Mouse (Mus musculus) heart, adult 9 months (tissue): ENCODE measurements at regions not wholly inside any gene's neighbourhood (a gene's known extent, or its start where the extent isn't known, plus 50 kb on each side); places are given as distances from the start of the nearest gene placed in this dataset.
A peak's percentile ranks its signal among the peaks of the same experiment; 100 is the strongest.
"Not testable (repeated sequence)": the region's sequence is repeated elsewhere in the genome, so short reads cannot be mapped to it uniquely, and the experiment has no call there.

Experiments used
- DNase-seq, 2 experiments: peaks; one replicate each; pipeline ENCODE4 v3.0.0; 2022; ENCODE audit warnings: low spot score in 2 of 2

GRCm38 (mm10) chr9:43514731-43515458, 204.2 kb downstream of the Trim29 start:
- no peak for DNase-seq

- DNase-seq, result no peak
These were observed 210.3 kb downstream of the Trim29 start for GRCm38 (mm10) chr9:43520931-43521330.

- no peak for DNase-seq
These were observed 214.4 kb downstream of the Trim29 start for GRCm38 (mm10) chr9:43524947-43525565.

GRCm38 (mm10) chr9:43532187-43532586, 211.6 kb upstream of the Nectin1 start:
- no peak for DNase-seq

- DNase-seq, result no peak
These were observed 207.8 kb upstream of the Nectin1 start for GRCm38 (mm10) chr9:43535967-43536366.

- DNase-seq, result no peak
These were observed 206.7 kb upstream of the Nectin1 start for GRCm38 (mm10) chr9:43537121-43537520.

- no peak for DNase-seq
These were observed 203.7 kb upstream of the Nectin1 start for GRCm38 (mm10) chr9:43540131-43540530.

GRCm38 (mm10) chr9:43541234-43541633, 202.6 kb upstream of the Nectin1 start:
- peak; percentile 32 to 63 for DNase-seq

- no peak for DNase-seq
These were observed 201.6 kb upstream of the Nectin1 start for GRCm38 (mm10) chr9:43542077-43542654.

- peak; percentile 3 to 19 for DNase-seq
These were observed 198.7 kb upstream of the Nectin1 start for GRCm38 (mm10) chr9:43545081-43545565.

GRCm38 (mm10) chr9:43548883-43549282, 194.9 kb upstream of the Nectin1 start:
- DNase-seq, result no peak

GRCm38 (mm10) chr9:43549293-43549692, 194.5 kb upstream of the Nectin1 start:
- no peak for DNase-seq

- DNase-seq, result not testable (repeated sequence)
These were observed 191.0 kb upstream of the Nectin1 start for GRCm38 (mm10) chr9:43552758-43553157.

- DNase-seq, result no peak
These were observed 181.8 kb upstream of the Nectin1 start for GRCm38 (mm10) chr9:43562016-43562415.

- DNase-seq, result no peak
These were observed 179.4 kb upstream of the Nectin1 start for GRCm38 (mm10) chr9:43564239-43564906.

- DNase-seq, result no peak
These were observed 174.9 kb upstream of the Nectin1 start for GRCm38 (mm10) chr9:43568851-43569250.

GRCm38 (mm10) chr9:43571086-43571485, 172.7 kb upstream of the Nectin1 start:
- DNase-seq, result no peak

GRCm38 (mm10) chr9:43575659-43576058, 168.1 kb upstream of the Nectin1 start:
- DNase-seq, result no peak

- no peak for DNase-seq
These were observed 163.1 kb upstream of the Nectin1 start for GRCm38 (mm10) chr9:43580653-43581052.

- DNase-seq, result peak; percentile 39 to 55
These were observed 158.2 kb upstream of the Nectin1 start for GRCm38 (mm10) chr9:43585616-43586015.

GRCm38 (mm10) chr9:43593236-43593635, 150.5 kb upstream of the Nectin1 start:
- DNase-seq, result peak in 1 of 2 experiments; percentile 10

- no peak for DNase-seq
These were observed 149.0 kb upstream of the Nectin1 start for GRCm38 (mm10) chr9:43594814-43595213.
